Mouse (Mus musculus): ENCODE results near the gene Lman1l. TPM values are rescaled to one million over a fixed set of nuclear protein-coding genes. Genes with fewer than 3 reads are reported as not detected.

Gene Lman1l
- polyA plus RNA-seq (2014; fragmentation: Nextera tagmentation; extraction: Ambion mirVana), result not detected in 2 replicates

DNA sequence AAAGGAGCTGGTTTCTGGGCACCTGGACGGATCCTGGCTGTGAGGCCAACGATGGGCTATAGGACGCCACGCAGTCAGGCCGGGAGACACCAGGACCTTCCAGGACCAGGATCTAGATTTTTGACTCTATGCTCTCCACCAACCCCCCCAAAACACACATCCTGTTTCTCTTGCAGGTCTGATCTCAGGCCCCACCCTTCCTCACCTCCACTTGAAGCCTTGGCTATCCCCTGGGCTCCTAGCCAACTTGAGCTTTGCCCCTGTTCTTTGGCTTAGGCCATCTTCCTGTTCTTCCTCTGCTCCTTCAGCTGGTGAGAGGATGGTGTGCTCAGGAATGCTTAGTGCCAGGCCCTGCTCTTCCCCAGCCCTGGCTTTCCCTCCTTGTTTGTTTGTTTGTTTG is at the start of gene Lman1l:
TSS of gene Lman1l (minus strand) at position 101 of the 400 bp plus-strand sequence.
- H3K36me3 ChIP-seq (ENCODE audit: control insufficient read depth, insufficient read depth, low read length), result peaks cover 16% of the 10 kb centered on the region
- DNase-seq, result no peak
- no peaks in the 10 kb centered on the region for H3K27me3 ChIP-seq (ENCODE audit: control insufficient read depth, insufficient read depth, low read length)
- no peaks in the 10 kb centered on the region for H3K4me1 ChIP-seq (ENCODE audit: control insufficient read depth, insufficient read depth, low read length)
- WGBS, result 95% methylated on average over 5 of the region's 5 CpGs
- no peak within 1 kb of the TSS for H3K4me2 ChIP-seq (ENCODE audit: low read length)
- no peak within 1 kb of the TSS for H3K4me3 ChIP-seq (replicated peaks; ENCODE audit: low read depth, low read length)
- no peak within 1 kb of the TSS for H3K27ac ChIP-seq (replicated peaks; ENCODE audit: low read depth, low read length)
- no peak within 1 kb of the TSS for H3K9ac ChIP-seq (replicated peaks; ENCODE audit: low read length)
- no peak for ATAC-seq (ENCODE audit: low FRiP score, low TSS enrichment)
- H3K9me3 ChIP-seq (ENCODE audit: control insufficient read depth, low read length), result no peaks in the 10 kb centered on the region

DNA sequence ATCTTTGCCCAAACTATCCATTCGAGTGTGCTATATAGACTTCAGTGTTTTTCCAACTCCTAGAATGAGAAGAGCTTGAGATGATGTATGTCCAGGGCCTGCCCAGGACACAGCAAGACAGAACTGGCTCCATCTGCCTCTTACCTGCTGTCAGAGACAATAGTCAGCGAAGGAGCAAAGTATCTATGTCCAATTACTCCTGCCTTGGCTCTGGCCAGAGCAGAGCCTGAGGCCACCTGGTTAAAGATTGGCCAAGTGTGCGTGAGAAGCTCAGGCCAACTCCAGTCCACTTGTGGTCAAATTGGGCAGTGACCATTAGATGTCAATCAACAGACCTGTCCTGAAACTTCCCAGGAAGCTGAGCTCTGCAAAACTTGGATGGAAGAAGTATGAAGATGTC is 49.0 kb upstream of the Lman1l start:
- WGBS, result 84% methylated on average over 3 of the region's 3 CpGs
- Histone ChIP-seq H3K4me1 (ENCODE audit: control insufficient read depth, insufficient read depth, low read length) (no peaks in the 10 kb centered on the region), H3K36me3 (ENCODE audit: control insufficient read depth, insufficient read depth, low read length) (no peaks in the 10 kb centered on the region), H3K9ac (replicated peaks; ENCODE audit: low read length) (no peak overlapping the region), H3K9me3 (ENCODE audit: control insufficient read depth, low read length) (no peaks in the 10 kb centered on the region), H3K27ac (replicated peaks; ENCODE audit: low read depth, low read length) (no peak overlapping the region), H3K4me3 (replicated peaks; ENCODE audit: low read depth, low read length) (no peak overlapping the region), H3K4me2 (ENCODE audit: low read length) (no peak overlapping the region), H3K27me3 (ENCODE audit: control insufficient read depth, insufficient read depth, low read length) (no peaks in the 10 kb centered on the region)
- DNase-seq (no peak), ATAC-seq (ENCODE audit: low FRiP score, low TSS enrichment) (no peak)

DNA sequence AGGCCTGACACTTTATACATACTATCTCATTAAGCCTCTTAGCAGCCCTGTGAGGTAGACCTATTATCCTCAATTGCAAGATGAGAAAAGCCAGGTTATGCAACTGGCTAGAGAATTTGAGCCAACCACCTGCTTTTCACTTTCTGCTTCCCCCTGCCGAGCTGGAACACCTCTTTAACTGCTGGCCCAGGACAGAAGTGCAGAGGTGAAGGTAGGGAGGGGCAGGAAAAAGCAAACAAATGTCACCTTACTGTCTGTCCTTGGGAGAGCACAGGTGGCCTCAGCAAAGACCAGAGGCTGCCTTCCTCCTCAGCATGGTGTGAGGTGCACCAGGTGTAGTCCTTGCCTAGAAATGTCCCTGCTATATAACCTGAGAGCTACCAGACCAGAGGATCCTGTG is 47.7 kb upstream of the Lman1l start:
- WGBS, result 47% methylated on average over 1 of the region's 1 CpGs
- DNase-seq, result no peak
- H3K36me3 ChIP-seq (ENCODE audit: control insufficient read depth, insufficient read depth, low read length), result no peaks in the 10 kb centered on the region
- no peaks in the 10 kb centered on the region for H3K4me1 ChIP-seq (ENCODE audit: control insufficient read depth, insufficient read depth, low read length)
- no peak overlapping the region for H3K4me3 ChIP-seq (replicated peaks; ENCODE audit: low read depth, low read length)
- no peaks in the 10 kb centered on the region for H3K9me3 ChIP-seq (ENCODE audit: control insufficient read depth, low read length)
- no peak for ATAC-seq (ENCODE audit: low FRiP score, low TSS enrichment)
- no peak overlapping the region for H3K4me2 ChIP-seq (ENCODE audit: low read length)
- H3K27me3 ChIP-seq (ENCODE audit: control insufficient read depth, insufficient read depth, low read length), result no peaks in the 10 kb centered on the region
- no peak overlapping the region for H3K9ac ChIP-seq (replicated peaks; ENCODE audit: low read length)
- H3K27ac ChIP-seq (replicated peaks; ENCODE audit: low read depth, low read length), result no peak overlapping the region

DNA sequence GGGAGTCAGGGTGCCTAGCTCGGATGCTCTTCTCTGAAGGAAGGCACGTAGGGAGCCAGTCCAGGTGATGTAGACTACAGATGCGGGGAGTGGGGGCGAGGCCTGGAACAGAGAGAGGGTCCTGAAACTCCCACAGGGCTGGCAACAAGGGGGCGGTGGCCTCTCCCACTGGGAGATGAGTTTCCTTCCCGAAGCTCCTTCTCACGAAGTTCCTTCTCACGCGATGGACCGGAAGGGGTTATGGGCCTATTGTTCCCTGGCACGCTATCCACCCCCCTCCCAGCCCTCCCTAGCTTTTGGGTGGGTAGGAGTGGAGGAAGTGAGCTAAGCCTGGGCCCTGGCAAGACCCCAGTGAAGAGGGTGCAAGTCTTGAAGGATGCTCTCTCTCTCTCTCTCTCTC is 47.2 kb upstream of the Lman1l start:
- Histone ChIP-seq H3K4me3 (replicated peaks; ENCODE audit: low read depth, low read length) (no peak overlapping the region), H3K36me3 (ENCODE audit: control insufficient read depth, insufficient read depth, low read length) (no peaks in the 10 kb centered on the region), H3K9me3 (ENCODE audit: control insufficient read depth, low read length) (no peaks in the 10 kb centered on the region), H3K4me2 (ENCODE audit: low read length) (no peak overlapping the region), H3K9ac (replicated peaks; ENCODE audit: low read length) (no peak overlapping the region), H3K4me1 (ENCODE audit: control insufficient read depth, insufficient read depth, low read length) (no peaks in the 10 kb centered on the region), H3K27ac (replicated peaks; ENCODE audit: low read depth, low read length) (no peak overlapping the region), H3K27me3 (ENCODE audit: control insufficient read depth, insufficient read depth, low read length) (no peaks in the 10 kb centered on the region)
- DNase-seq, result no peak
- WGBS, result 55% methylated on average over 11 of the region's 11 CpGs
- ATAC-seq (ENCODE audit: low FRiP score, low TSS enrichment), result no peak

DNA sequence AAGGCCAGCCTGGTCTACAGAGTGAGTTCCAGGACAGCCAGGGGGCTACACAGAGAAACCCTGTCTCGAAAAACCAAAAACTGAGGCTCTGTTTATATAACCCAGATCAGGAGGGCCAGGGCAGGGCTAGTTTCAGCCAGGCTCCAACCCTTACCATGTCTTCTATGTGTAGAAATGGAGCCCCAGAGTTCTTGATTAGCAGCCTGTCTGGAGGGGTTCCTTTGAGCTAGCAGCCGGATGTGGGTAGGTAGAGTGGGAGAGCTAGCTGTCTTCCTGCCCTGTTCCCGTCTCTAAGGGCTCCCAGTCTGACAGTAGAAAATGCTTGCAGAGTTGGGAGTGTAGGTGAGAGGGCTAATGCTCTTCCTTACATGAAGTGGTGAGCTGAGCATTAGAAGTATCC is 46.6 kb upstream of the Lman1l start:
- H3K4me1 ChIP-seq (ENCODE audit: control insufficient read depth, insufficient read depth, low read length), result no peaks in the 10 kb centered on the region
- ATAC-seq (ENCODE audit: low FRiP score, low TSS enrichment), result no peak
- 76% methylated on average over 3 of the region's 3 CpGs for WGBS
- no peaks in the 10 kb centered on the region for H3K36me3 ChIP-seq (ENCODE audit: control insufficient read depth, insufficient read depth, low read length)
- H3K9ac ChIP-seq (replicated peaks; ENCODE audit: low read length), result no peak overlapping the region
- no peak for DNase-seq
- no peak overlapping the region for H3K4me2 ChIP-seq (ENCODE audit: low read length)
- no peaks in the 10 kb centered on the region for H3K27me3 ChIP-seq (ENCODE audit: control insufficient read depth, insufficient read depth, low read length)
- no peak overlapping the region for H3K4me3 ChIP-seq (replicated peaks; ENCODE audit: low read depth, low read length)
- no peaks in the 10 kb centered on the region for H3K9me3 ChIP-seq (ENCODE audit: control insufficient read depth, low read length)
- H3K27ac ChIP-seq (replicated peaks; ENCODE audit: low read depth, low read length), result no peak overlapping the region

DNA sequence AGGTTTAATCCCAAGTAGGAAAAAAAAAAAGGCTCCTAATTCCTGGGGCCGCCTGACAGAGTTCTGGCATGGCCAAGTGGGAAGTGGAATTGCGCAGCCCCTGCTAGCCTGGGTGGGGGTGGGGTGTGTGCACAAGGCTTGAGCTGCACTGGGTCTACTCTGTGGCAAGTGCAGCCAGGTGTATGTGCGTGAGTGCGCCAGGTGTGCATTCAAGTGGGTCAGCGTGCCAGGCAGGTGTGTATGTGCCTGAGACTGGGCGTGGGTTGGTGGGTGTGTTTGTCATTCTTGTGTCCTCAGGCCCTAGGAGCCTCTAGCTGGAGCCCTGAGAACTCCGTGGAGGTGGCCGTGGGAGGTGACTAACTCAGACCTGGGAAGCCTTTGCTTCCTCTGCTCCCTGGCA is 46.0 kb upstream of the Lman1l start:
- H3K9ac ChIP-seq (replicated peaks; ENCODE audit: low read length), result no peak overlapping the region
- ATAC-seq (ENCODE audit: low FRiP score, low TSS enrichment), result no peak
- WGBS, result 85% methylated on average over 8 of the region's 8 CpGs

DNA sequence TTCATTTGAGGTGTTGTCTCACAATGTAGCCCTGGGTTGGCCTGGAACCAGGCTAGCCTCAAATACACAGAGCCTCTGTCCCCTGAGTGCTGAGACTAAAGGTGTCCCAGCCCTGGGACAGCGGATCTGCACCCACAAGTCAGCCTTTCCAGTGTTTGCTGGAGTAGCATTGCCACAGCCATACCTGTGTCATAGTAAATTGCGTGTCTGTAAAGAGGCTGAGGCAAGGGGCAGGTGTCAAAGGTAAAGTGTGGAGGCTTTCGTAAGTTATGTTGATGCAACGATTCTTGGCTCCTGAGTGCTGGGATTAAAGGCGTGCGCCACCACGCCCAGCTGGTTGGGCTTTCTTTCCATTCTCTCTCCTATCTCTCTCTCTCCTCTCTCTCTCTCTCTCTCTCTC is 44.0 kb upstream of the Lman1l start:
- WGBS, result 65% methylated on average over 7 of the region's 7 CpGs
- no peak overlapping the region for H3K4me3 ChIP-seq (replicated peaks; ENCODE audit: low read depth, low read length)
- no peak for ATAC-seq (ENCODE audit: low FRiP score, low TSS enrichment)
- no peaks in the 10 kb centered on the region for H3K9me3 ChIP-seq (ENCODE audit: control insufficient read depth, low read length)
- H3K36me3 ChIP-seq (ENCODE audit: control insufficient read depth, insufficient read depth, low read length), result no peaks in the 10 kb centered on the region
- no peak overlapping the region for H3K9ac ChIP-seq (replicated peaks; ENCODE audit: low read length)
- no peak for DNase-seq
- H3K27ac ChIP-seq (replicated peaks; ENCODE audit: low read depth, low read length), result no peak overlapping the region
- H3K4me1 ChIP-seq (ENCODE audit: control insufficient read depth, insufficient read depth, low read length), result no peaks in the 10 kb centered on the region
- no peak overlapping the region for H3K4me2 ChIP-seq (ENCODE audit: low read length)
- no peaks in the 10 kb centered on the region for H3K27me3 ChIP-seq (ENCODE audit: control insufficient read depth, insufficient read depth, low read length)

More for the DNA sequence above, 46.0 kb upstream of the Lman1l start:
- Histone ChIP-seq H3K4me3 (replicated peaks; ENCODE audit: low read depth, low read length) (no peak overlapping the region), H3K4me2 (ENCODE audit: low read length) (no peak overlapping the region), H3K9me3 (ENCODE audit: control insufficient read depth, low read length) (no peaks in the 10 kb centered on the region), H3K4me1 (ENCODE audit: control insufficient read depth, insufficient read depth, low read length) (no peaks in the 10 kb centered on the region), H3K36me3 (ENCODE audit: control insufficient read depth, insufficient read depth, low read length) (no peaks in the 10 kb centered on the region), H3K27ac (replicated peaks; ENCODE audit: low read depth, low read length) (no peak overlapping the region), H3K27me3 (ENCODE audit: control insufficient read depth, insufficient read depth, low read length) (no peaks in the 10 kb centered on the region)
- DNase-seq, result no peak

DNA sequence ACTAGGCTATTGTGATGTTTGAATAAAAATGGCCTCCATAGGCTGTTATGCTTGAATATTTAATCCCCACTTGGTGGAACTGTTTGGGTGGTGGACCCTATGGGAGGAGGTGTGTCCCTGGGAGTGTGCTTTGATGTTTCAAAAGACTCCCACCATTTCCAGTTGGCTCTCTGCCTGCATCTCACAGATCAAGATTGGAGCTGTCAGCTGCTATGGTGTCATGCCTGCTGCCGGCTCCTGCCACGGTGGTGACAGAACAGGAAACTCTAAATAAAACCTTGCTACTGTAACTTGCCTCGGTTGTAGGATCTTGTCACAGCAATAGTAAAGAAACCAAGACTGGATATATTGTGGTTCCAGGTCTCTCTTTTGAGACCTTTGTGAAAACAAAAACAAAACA is 41.0 kb upstream of the Lman1l start:
- DNase-seq, result no peak
- 83% methylated on average over 3 of the region's 3 CpGs for WGBS
- Histone ChIP-seq H3K9me3 (ENCODE audit: control insufficient read depth, low read length) (no peaks in the 10 kb centered on the region), H3K4me2 (ENCODE audit: low read length) (no peak overlapping the region), H3K27me3 (ENCODE audit: control insufficient read depth, insufficient read depth, low read length) (no peaks in the 10 kb centered on the region), H3K36me3 (ENCODE audit: control insufficient read depth, insufficient read depth, low read length) (no peaks in the 10 kb centered on the region), H3K9ac (replicated peaks; ENCODE audit: low read length) (no peak overlapping the region), H3K27ac (replicated peaks; ENCODE audit: low read depth, low read length) (no peak overlapping the region), H3K4me1 (ENCODE audit: control insufficient read depth, insufficient read depth, low read length) (no peaks in the 10 kb centered on the region), H3K4me3 (replicated peaks; ENCODE audit: low read depth, low read length) (no peak overlapping the region)
- no peak for ATAC-seq (ENCODE audit: low FRiP score, low TSS enrichment)

DNA sequence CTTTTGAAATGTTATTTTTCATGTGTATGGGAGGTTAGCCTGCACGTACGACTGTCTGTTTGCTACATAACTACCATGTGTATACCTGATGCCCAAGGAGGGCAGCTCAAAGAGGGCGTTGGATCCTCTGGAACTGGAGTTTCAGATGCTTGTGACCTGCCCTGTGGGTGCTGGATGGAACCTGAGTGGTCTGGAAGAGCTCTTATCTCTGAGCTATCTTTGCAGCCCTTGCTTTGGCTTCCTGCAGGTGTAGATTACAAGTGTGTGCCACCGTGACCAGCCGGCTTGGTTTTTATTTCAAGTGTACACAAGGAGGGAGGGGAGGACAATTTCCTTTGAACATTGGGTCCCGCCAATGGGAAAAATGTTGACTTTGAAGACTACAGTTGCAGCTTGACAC is 39.9 kb upstream of the Lman1l start:
- Histone ChIP-seq H3K4me2 (ENCODE audit: low read length) (no peak overlapping the region), H3K36me3 (ENCODE audit: control insufficient read depth, insufficient read depth, low read length) (no peaks in the 10 kb centered on the region), H3K9ac (replicated peaks; ENCODE audit: low read length) (no peak overlapping the region), H3K27me3 (ENCODE audit: control insufficient read depth, insufficient read depth, low read length) (no peaks in the 10 kb centered on the region), H3K4me3 (replicated peaks; ENCODE audit: low read depth, low read length) (no peak overlapping the region), H3K4me1 (ENCODE audit: control insufficient read depth, insufficient read depth, low read length) (no peaks in the 10 kb centered on the region), H3K27ac (replicated peaks; ENCODE audit: low read depth, low read length) (no peak overlapping the region), H3K9me3 (ENCODE audit: control insufficient read depth, low read length) (no peaks in the 10 kb centered on the region)
- ATAC-seq (ENCODE audit: low FRiP score, low TSS enrichment), result no peak
- WGBS, result 87% methylated on average over 6 of the region's 6 CpGs
- DNase-seq, result no peak

Measured in midbrain, embryonic 14.5 days (tissue).